Mouse (Mus musculus) olfactory bulb, adult 2 months (tissue): ENCODE measurements around the gene Miox.

ENCODE experiments used
- CTCF ChIP-seq: fragments of 200-500 bp; IDR thresholded peaks from 2 replicates; pipeline ENCODE4 v1.5.1; 2012; ENCODE audit warnings: low read depth, mild to moderate bottlenecking, low read length, moderate library complexity; ENCODE audit not compliant: insufficient read depth
- POLR2A ChIP-seq: fragments of 200-500 bp; IDR thresholded peaks from 2 replicates; pipeline ENCODE4 v1.6.1; 2012; ENCODE audit warnings: mild to moderate bottlenecking, low read depth, low read length, moderate library complexity; ENCODE audit not compliant: insufficient read depth

- TF ChIP-seq POLR2A (no peak), CTCF (no peak)
Measured at GRCm38 (mm10) chr15:89374340-89374739, 40.1 kb downstream of the Miox start.
